Mouse (Mus musculus) cerebellum, adult 9-11 months (tissue): ENCODE results near the gene Gstp3.
"Not testable (repeated sequence)": the region's sequence is repeated elsewhere in the genome, so short reads cannot be mapped to it uniquely, and the experiment has no call there.

Experiments
- DNase-seq: peaks from one replicate; pipeline ENCODE4 v3.0.0; 2022

The Gstp3 gene

GRCm38 (mm10) chr19:4060044-4060898, 902 bp upstream of the Gstp3 start:
- not testable (repeated sequence) for DNase-seq

GRCm38 (mm10) chr19:4058581-4058980, 788 bp downstream of the Gstp3 start:
- no peak for DNase-seq

GRCm38 (mm10) chr19:4057962-4058361, 1.4 kb downstream of the Gstp3 start:
- no peak for DNase-seq

GRCm38 (mm10) chr19:4057389-4057788, 2.0 kb downstream of the Gstp3 start:
- DNase-seq: no peak

- DNase-seq: no peak
Measured at GRCm38 (mm10) chr19:4056727-4057126, 2.6 kb downstream of the Gstp3 start.

- DNase-seq: no peak
Measured at GRCm38 (mm10) chr19:4055947-4056693, 3.2 kb downstream of the Gstp3 start.

- DNase-seq: peak; percentile 83
Measured at GRCm38 (mm10) chr19:4055216-4055946, 4.0 kb downstream of the Gstp3 start.

GRCm38 (mm10) chr19:4054613-4055012, 4.8 kb downstream of the Gstp3 start:
- no peak for DNase-seq

- DNase-seq: no peak
Measured at GRCm38 (mm10) chr19:4052516-4053030, 6.8 kb downstream of the Gstp3 start.

GRCm38 (mm10) chr19:4051741-4052515, 7.4 kb downstream of the Gstp3 start:
- no peak for DNase-seq

GRCm38 (mm10) chr19:4051016-4051415, 8.4 kb downstream of the Gstp3 start:
- DNase-seq: no peak

GRCm38 (mm10) chr19:4049069-4049468, 10.3 kb downstream of the Gstp3 start:
- DNase-seq: not testable (repeated sequence)

GRCm38 (mm10) chr19:4047859-4048258, 11.5 kb downstream of the Gstp3 start:
- peak; percentile 82 for DNase-seq

GRCm38 (mm10) chr19:4046866-4047254, 12.5 kb downstream of the Gstp3 start:
- peak; percentile 38 for DNase-seq

- DNase-seq: peak; percentile 86
Measured at GRCm38 (mm10) chr19:4045966-4046865, 13.2 kb downstream of the Gstp3 start, which contains the start of gene Gstp2. Gstp2 (minus strand) TSS chr19:4046023.

- not testable (repeated sequence) for DNase-seq
Measured at GRCm38 (mm10) chr19:4044109-4044508, 15.3 kb downstream of the Gstp3 start.

- DNase-seq: no peak
Measured at GRCm38 (mm10) chr19:4042124-4042523, 17.2 kb downstream of the Gstp3 start.

GRCm38 (mm10) chr19:4041500-4041899, 17.9 kb downstream of the Gstp3 start:
- not testable (repeated sequence) for DNase-seq

GRCm38 (mm10) chr19:4040941-4041340, 18.4 kb downstream of the Gstp3 start:
- not testable (repeated sequence) for DNase-seq

- DNase-seq: peak; percentile 85
Measured at GRCm38 (mm10) chr19:4037788-4038232, 21.6 kb downstream of the Gstp3 start, which contains the start of gene Gstp1. Gstp1 (minus strand) TSS chr19:4037985.
